Mouse (Mus musculus): ENCODE results near the gene Rps6ka6.

- no peak for TF ChIP-seq CTCF (IDR thresholded peaks at IDR 0.05; ENCODE audit: extremely low read depth, insufficient read depth, low read length)
- no peak for TF ChIP-seq POLR2A (IDR thresholded peaks at IDR 0.05; ENCODE audit: extremely low read depth, insufficient read depth, low read length)
Measured at GRCm38 (mm10) chrX:111404816-111405215, 132.9 kb downstream of the Rps6ka6 start.

Measured in cortical plate, adult 2 months (tissue).